Mouse (Mus musculus) hindbrain, embryonic 10.5 days (tissue): ENCODE measurements around the gene Eci1. TPM values are rescaled to one million over a fixed set of nuclear protein-coding genes. Genes with fewer than 3 reads are reported as not detected.

Experiments
- DNase-seq: peaks from one replicate; pipeline ENCODE4 v3.0.0-alpha.2; 2017; ENCODE audit warnings: low spot score
- H3K27ac ChIP-seq: fragments of 300-500 bp; sonication (generic); 2 replicates; pipeline ENCODE4 v1.5.1; 2016; ENCODE audit warnings: mild to moderate bottlenecking, moderate library complexity
- H3K27me3 ChIP-seq: fragments of 300-500 bp; sonication (generic); 2 replicates; pipeline ENCODE4 v1.6.1; 2016; ENCODE audit warnings: mild to moderate bottlenecking; ENCODE audit not compliant: poor library complexity, insufficient read depth, severe bottlenecking
- H3K36me3 ChIP-seq: fragments of 300-500 bp; sonication (generic); 2 replicates; pipeline ENCODE4 v1.6.1; 2016; ENCODE audit warnings: mild to moderate bottlenecking, moderate library complexity
- H3K4me1 ChIP-seq: fragments of 300-500 bp; sonication (generic); replicated peaks from 2 replicates; pipeline ENCODE4 v1.6.1; 2016; ENCODE audit warnings: mild to moderate bottlenecking
- H3K4me3 ChIP-seq: fragments of 300-500 bp; sonication (generic); 2 replicates; pipeline ENCODE4 v1.5.1; 2016; ENCODE audit warnings: mild to moderate bottlenecking, moderate library complexity
- H3K9me3 ChIP-seq: fragments of 300-500 bp; sonication (generic); 2 replicates; pipeline ENCODE4 v1.6.1; 2016; ENCODE audit warnings: mild to moderate bottlenecking, moderate library complexity
- WGBS: fragments of 180-500 bp; shearing (Covaris S2); methylation state at CpG from one replicate; pipeline ENCODE4 v1.1.7; 2016; 5-methylcytosine and 5-hydroxymethylcytosine counted together
- polyA plus RNA-seq: library from polyadenylated mRNA; unstranded; fragments of >200 nt; fragmentation: Nextera tagmentation; extraction: Ambion mirVana; gene quantifications from 2 replicates; pipeline ENCODE4 v1.2.1, GENCODE M21; 2016

Eci1 gene
- polyA plus RNA-seq = 74.9 and 77.3 TPM in 2 replicates

DNA sequence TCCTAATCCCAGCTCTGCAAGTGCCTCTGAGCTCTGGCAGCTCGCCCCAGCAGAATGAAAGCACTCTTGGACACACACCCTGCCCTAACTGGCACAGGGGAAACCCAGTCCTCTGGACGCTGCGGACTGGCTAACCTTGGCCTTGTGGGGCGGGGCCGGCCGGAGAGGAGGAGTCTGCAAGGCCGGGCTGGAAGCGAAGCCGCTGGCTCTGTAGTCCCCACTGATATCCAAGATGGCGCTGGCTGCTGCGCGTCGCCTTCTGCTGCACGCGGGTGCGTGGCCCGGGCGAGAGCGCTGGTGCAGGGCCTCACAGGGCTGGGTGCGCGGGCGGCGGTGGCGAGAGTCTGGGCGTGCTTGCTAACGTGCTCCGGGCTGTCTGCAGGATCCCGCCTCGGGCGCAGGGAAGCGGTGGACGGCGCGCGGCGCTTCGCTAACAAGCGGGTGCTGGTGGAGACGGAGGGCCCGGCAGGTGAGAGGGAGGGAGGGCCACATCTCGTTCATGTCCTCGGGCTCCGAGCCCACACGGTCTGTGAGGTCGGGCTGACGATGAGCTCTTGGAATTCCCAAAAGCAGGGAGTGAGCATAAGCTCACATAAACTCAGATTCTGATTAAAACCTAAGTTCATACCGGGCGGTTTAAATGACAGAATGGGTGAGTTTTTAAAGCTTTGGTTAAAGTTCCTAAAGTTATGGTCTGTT lies at the start of gene Eci1:
Eci1 (plus strand) TSS at position 171 of the 699 bp plus-strand sequence.
- H3K36me3 ChIP-seq = peaks cover 60% of the 10 kb centered on the region
- peak within 1 kb of the TSS; percentile 77 for H3K4me3 ChIP-seq
- H3K27ac ChIP-seq = peak within 1 kb of the TSS; percentile 96
- H3K4me1 ChIP-seq = peaks cover 16% of the 10 kb centered on the region
- H3K27me3 ChIP-seq = no peaks in the 10 kb centered on the region
- no peaks in the 10 kb centered on the region for H3K9me3 ChIP-seq
- peak; percentile 95 for DNase-seq
- WGBS = under 1% methylated on average over 48 of the region's 48 CpGs

DNA sequence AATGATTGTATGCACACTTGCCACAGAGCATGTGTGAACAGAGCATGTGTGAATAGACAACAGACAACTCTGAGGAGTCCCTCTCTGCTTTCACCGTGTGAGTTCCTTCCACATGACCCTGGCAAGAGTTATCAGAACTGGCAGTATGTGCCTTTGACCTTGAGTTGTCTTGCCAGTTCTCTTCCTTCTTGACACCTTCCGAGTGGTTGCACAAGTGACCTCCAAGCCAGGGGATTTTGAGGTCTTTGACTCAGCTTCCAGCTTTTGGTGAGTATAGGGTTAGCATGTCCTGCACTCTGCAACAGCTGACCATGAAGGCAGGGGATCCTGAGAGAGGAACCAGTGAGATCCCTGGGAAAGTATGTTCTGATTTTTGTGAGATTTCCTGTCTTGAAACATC lies 47.9 kb upstream of the Eci1 start:
- Histone ChIP-seq H3K27ac (no peak overlapping the region), H3K4me3 (no peak overlapping the region), H3K27me3 (no peaks in the 10 kb centered on the region), H3K36me3 (peaks cover 39% of the 10 kb centered on the region), H3K9me3 (no peaks in the 10 kb centered on the region), H3K4me1 (0 out of 2 replicates have a peak, but pooled peaks cover 6% of the 10 kb centered on the region)
- DNase-seq = no peak
- 84% methylated on average over 2 of the region's 2 CpGs for WGBS

DNA sequence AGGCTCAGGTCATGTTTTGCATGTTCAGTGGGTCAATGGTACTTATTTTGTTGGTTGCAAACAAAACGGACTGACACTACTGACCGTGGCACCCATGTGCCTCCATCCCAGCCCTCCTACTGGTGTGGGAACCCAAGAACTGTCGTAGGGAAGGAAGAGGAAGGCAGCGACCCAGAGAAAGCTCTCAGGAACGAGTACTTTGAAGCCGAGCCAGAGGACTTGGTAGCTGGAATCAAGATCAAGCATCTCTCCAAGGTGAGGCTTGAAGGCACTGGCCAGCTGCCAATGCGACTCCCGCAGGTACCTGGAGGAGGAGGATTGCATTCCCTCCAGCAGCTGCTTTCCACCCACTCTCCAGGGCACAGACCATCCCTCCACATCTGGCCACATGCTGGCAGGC lies 42.7 kb upstream of the Eci1 start:
- Histone ChIP-seq H3K4me1 (no peaks in the 10 kb centered on the region), H3K9me3 (no peaks in the 10 kb centered on the region), H3K4me3 (no peak overlapping the region), H3K27ac (no peak overlapping the region), H3K36me3 (peaks cover 59% of the 10 kb centered on the region), H3K27me3 (no peaks in the 10 kb centered on the region)
- DNase-seq = no peak
- 88% methylated on average over 8 of the region's 8 CpGs for WGBS

DNA sequence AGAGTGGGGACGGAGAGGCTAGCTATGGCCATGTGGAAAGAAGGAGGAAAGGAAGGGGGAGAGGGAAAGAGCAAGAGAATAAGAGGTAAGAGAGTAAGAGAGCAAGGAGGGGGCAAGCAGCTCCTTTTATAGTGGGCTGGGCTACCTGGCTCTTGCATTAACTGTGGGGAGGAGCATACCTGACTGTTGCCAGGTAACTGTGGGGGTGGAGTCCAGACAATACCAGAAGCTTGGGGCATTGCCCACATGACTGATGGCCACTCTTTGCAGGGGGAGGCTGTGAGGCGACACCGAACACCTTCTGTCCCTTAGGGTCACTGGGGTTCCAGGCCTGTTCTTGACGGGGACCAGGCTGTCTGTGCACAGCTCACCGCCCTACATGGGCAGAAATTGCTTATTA lies 37.7 kb upstream of the Eci1 start:
- H3K36me3 ChIP-seq = peaks cover 71% of the 10 kb centered on the region
- H3K4me3 ChIP-seq = no peak overlapping the region
- H3K27me3 ChIP-seq = no peaks in the 10 kb centered on the region
- no peaks in the 10 kb centered on the region for H3K9me3 ChIP-seq
- no peak overlapping the region for H3K27ac ChIP-seq
- no peaks in the 10 kb centered on the region for H3K4me1 ChIP-seq
- 86% methylated on average over 5 of the region's 5 CpGs for WGBS
- DNase-seq = no peak

DNA sequence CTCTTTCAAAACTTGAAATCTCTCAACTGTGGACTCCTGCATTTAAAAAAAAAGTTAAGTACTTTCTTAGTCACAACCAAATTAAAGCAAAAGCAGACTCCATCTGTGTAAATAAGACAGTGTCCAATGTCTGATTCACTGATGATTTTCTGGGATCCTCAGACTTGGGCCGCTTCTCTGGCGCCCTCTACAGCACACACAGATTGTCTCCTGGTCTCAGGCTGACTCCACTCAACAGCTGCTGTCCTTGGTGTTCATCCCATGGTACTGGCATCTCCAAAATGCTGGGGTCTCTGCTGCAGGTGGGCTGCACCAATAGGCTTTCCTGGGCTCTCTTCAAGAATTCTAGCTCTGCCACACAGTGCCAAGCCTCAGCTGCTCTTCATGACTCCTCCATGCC lies 36.6 kb upstream of the Eci1 start:
- Histone ChIP-seq H3K9me3 (no peaks in the 10 kb centered on the region), H3K4me1 (no peaks in the 10 kb centered on the region), H3K36me3 (peaks cover 60% of the 10 kb centered on the region), H3K4me3 (no peak overlapping the region), H3K27ac (no peak overlapping the region), H3K27me3 (no peaks in the 10 kb centered on the region)
- DNase-seq = peak; percentile 43
- WGBS = 4% methylated on average over 2 of the region's 2 CpGs

DNA sequence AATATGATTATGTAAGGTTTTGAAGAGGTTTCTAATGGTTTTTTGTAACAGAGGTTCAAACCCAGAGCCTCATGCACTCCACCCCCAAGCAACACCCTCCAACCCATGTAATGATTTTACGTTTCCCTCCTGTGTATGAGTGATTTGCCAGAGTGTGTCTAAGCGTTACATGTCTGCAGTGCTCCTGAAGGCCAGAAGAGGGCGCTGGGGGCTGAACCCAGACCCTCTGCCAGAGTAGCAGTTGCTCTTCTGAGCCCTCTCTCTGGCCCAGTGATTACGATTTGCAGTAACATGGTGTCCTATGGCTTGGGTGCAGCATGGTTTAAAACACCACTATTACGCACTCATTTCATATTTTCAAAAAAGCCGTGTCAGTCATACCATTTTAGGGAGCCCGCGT lies 35.3 kb upstream of the Eci1 start:
- 67% methylated on average over 8 of the region's 8 CpGs for WGBS
- Histone ChIP-seq H3K4me3 (no peak overlapping the region), H3K27me3 (no peaks in the 10 kb centered on the region), H3K36me3 (peaks cover 48% of the 10 kb centered on the region), H3K4me1 (no peaks in the 10 kb centered on the region), H3K9me3 (no peaks in the 10 kb centered on the region), H3K27ac (no peak overlapping the region)
- peak; percentile 19 for DNase-seq

DNA sequence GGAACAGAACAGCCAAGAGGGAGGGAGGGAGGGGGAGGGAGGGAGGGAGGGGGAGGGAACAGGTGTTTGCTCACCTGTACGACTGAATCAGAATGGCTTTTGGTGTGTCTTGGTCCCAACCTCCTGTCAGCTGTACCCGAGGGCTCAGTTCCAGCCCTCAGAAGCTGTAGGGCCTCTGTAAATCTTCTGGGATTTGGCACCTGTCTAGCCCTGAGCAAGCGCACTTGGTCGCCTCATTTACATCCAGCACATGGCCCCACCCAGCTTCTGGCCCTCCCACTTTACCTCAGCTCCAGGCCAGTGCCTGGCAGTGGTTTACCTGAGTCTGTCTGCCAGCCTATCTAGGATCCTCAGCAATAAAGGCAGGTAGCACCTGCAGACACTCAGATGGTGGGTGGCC lies 32.9 kb upstream of the Eci1 start:
- WGBS = 39% methylated on average over 4 of the region's 4 CpGs
- Histone ChIP-seq H3K4me3 (no peak overlapping the region), H3K27me3 (no peaks in the 10 kb centered on the region), H3K36me3 (peaks cover 40% of the 10 kb centered on the region), H3K9me3 (no peaks in the 10 kb centered on the region), H3K27ac (no peak overlapping the region), H3K4me1 (no peaks in the 10 kb centered on the region)
- no peak for DNase-seq

DNA sequence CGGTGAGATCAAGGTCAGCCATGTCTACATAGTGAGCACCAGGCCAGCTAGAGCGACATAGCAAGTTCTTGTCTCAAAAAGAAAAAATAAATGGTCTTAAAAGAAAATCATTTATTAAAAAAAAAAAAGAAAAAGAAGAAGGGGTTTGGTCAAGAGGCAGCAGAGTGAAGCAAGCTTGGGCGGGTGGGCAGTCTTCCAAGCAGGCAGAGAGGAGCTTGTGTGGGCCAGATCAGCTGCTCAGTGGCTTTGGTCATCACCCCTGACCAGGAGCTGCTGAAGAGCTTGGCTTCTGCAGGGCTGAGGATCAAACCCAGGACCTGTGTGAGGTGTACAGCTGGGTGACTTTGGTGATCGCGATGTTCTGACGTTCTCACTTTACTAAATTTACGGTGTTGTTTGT lies 32.0 kb upstream of the Eci1 start:
- WGBS = 92% methylated on average over 7 of the region's 7 CpGs
- Histone ChIP-seq H3K4me3 (no peak overlapping the region), H3K36me3 (peaks cover 45% of the 10 kb centered on the region), H3K4me1 (no peaks in the 10 kb centered on the region), H3K27me3 (no peaks in the 10 kb centered on the region), H3K9me3 (no peaks in the 10 kb centered on the region), H3K27ac (no peak overlapping the region)
- DNase-seq = no peak

DNA sequence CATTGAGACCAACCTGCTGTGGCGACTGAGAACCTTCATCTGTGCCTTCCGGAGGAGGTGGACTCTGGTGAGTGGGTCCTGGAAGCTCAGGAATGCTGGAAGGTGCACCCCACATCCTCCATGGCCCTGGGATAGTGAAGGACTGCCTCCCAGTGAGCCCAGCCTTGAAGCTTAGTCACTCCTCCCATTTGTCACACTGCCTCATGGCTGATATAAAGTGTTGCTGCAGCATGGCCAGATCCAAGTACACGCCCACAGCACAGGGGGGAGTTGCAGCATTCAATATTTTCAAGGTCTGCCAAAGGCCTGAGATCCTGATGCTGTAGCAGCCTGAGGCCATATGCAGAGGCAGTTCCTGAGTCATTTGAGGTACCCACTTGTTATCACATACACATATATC lies 24.1 kb upstream of the Eci1 start:
- Histone ChIP-seq H3K36me3 (peaks cover 88% of the 10 kb centered on the region), H3K9me3 (no peaks in the 10 kb centered on the region), H3K27me3 (no peaks in the 10 kb centered on the region), H3K4me3 (no peak overlapping the region), H3K4me1 (no peaks in the 10 kb centered on the region), H3K27ac (no peak overlapping the region)
- 76% methylated on average over 3 of the region's 3 CpGs for WGBS
- no peak for DNase-seq

DNA sequence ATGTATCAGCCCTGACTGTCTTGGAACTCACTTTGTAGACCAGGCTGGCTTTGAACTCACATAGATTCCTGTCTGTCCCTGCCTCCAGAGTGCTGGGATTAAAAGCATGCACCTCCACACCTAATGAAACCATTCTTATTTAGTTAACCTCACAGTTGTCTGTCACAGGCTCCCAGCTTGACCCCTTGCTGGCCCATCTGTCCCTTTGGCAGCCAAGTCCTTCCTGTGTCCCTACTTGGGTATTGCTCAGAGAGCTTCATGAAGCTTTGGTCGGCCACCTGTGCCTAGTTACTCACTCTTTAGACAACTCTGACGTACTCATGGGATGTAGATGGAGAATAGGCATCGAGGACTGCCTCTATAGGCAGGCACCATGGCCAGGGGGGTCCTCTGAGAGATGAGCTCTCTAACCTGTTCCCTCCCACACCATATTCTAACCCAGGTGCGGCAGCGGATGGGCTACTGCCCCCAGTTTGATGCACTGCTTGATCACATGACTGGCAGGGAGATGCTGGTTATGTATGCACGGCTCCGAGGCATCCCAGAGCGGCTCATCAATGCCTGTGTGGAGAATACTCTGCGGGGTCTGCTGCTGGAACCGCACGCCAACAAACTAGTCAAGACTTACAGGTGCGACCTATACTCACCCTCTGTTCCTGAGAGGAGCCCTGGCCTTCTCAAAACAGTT lies 19.2 kb upstream of the Eci1 start:
- no peaks in the 10 kb centered on the region for H3K27me3 ChIP-seq
- WGBS = 91% methylated on average over 12 of the region's 12 CpGs
- H3K27ac ChIP-seq = no peak overlapping the region
- H3K36me3 ChIP-seq = peaks cover 86% of the 10 kb centered on the region
- no peak for DNase-seq
- no peaks in the 10 kb centered on the region for H3K9me3 ChIP-seq
- no peak overlapping the region for H3K4me3 ChIP-seq
- no peaks in the 10 kb centered on the region for H3K4me1 ChIP-seq

DNA sequence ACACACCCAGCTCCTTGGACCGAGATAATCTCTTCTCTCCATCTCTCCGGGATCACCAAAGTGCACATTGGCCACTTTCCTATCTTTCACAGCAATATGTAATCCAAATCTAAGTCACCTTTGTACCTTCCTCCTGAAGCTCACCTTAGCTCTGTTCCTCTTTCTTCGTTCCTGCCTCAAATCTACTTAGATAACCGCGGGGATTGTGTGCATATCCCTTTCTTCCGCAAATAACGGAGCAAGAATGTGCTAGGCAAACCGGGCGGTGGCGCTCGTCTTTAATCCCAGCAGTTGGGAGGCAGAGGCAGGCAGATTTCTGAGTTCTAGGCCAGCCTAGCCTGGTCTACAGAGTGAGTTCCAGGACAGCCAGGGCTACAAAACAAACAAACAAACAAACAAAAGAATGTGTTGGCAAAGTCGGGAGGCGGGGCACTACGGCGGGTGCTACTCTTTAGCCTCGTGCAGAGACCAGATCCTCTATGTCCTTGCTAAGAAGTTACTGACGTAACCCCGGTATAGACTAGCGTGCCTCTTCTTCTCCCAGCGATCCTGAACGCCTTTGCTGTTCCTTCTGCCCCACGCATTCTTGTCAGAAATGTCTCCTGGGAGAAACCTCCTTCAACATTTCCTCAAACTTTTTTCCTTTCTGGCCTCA lies 12.8 kb upstream of the Eci1 start:
- Histone ChIP-seq H3K27me3 (no peaks in the 10 kb centered on the region), H3K4me3 (peak overlapping the region; percentile 96), H3K9me3 (no peaks in the 10 kb centered on the region), H3K27ac (peak overlapping the region; percentile 99), H3K36me3 (peaks cover 56% of the 10 kb centered on the region), H3K4me1 (peaks cover 28% of the 10 kb centered on the region)
- DNase-seq = no peak
- WGBS = 36% methylated on average over 22 of the region's 22 CpGs

DNA sequence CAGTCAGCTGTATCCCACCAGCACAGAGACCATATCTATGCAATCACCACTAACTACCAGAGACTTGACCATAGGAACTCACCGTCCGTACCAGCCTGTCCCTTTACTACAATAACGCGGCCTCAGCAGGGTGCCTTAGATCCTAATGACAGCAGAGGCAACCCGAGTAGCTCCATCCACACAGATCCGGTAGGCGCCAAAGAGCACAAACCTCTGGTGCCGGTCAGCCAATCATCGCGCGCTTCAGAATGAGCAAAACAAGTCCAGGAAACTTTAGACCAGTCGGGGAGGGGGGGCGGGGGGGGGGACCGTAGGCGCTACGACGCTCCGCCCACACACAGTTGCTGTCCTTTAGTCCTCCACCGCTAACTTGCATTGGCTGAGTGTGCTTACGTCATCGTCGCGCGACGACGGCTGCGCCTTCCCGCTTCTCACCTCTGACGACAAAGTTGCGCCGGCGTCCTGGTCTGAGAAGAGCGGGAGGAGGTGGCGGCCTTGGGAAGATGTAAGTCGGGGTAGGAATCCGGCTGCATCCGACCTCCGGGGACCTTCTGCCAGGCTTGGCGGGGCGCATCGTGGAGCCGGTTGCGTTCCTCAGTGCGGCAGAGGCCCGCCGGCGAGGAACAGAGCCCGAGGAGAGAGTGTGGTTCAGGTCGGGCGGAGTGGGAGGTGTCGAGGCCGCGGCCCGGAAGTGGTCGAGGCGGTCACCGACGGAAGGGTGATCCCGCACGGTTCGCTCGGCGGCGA lies 12.0 kb upstream of the Eci1 start, which contains the start of gene Rnps1:
Rnps1 (plus strand) TSS at position 336 of the 747 bp plus-strand sequence.
- H3K27me3 ChIP-seq = no peaks in the 10 kb centered on the region
- H3K4me3 ChIP-seq = peak within 1 kb of the TSS; percentile 96
- peaks cover 28% of the 10 kb centered on the region for H3K4me1 ChIP-seq
- WGBS = under 1% methylated on average over 64 of the region's 64 CpGs
- H3K27ac ChIP-seq = peak within 1 kb of the TSS; percentile 99
- DNase-seq = peak; percentile 100
- no peaks in the 10 kb centered on the region for H3K9me3 ChIP-seq
- H3K36me3 ChIP-seq = peaks cover 56% of the 10 kb centered on the region
